Mouse (Mus musculus) hindbrain, embryonic 16.5 days (tissue): ENCODE results near the gene 2210011C24Rik. TPM values are rescaled to one million over a fixed set of nuclear protein-coding genes. Genes with fewer than 3 reads are reported as not detected.
A peak's percentile ranks its signal among the peaks of the same experiment; 100 is the strongest.

Experiments
- ATAC-seq: fragments of 200-750 bp; cut with Nextera tagmentation; 2 replicates; pipeline ENCODE4 v1.8.0; 2017; ENCODE audit warnings: moderate TSS enrichment, moderate library complexity
- H3K27ac ChIP-seq: fragments of 300-500 bp; sonication (generic); 2 replicates; pipeline ENCODE4 v1.5.1; 2014; ENCODE audit warnings: low read depth, mild to moderate bottlenecking, control low read depth, low read length, moderate library complexity
- H3K27me3 ChIP-seq: fragments of 300-500 bp; sonication (generic); replicated peaks from 2 replicates; pipeline ENCODE4 v1.6.1; 2014; ENCODE audit warnings: low read length; ENCODE audit not compliant: control insufficient read depth, insufficient read depth
- H3K36me3 ChIP-seq: fragments of 300-500 bp; sonication (generic); 2 replicates; pipeline ENCODE4 v1.6.1; 2014; ENCODE audit warnings: mild to moderate bottlenecking, low read length, moderate library complexity, mixed read lengths; ENCODE audit not compliant: control insufficient read depth, insufficient read depth
- H3K4me1 ChIP-seq: fragments of 300-500 bp; sonication (generic); 2 replicates; pipeline ENCODE4 v1.6.1; 2014; ENCODE audit warnings: low read depth, low read length; ENCODE audit not compliant: control insufficient read depth, insufficient read depth
- H3K4me2 ChIP-seq: fragments of 300-500 bp; sonication (generic); 2 replicates; pipeline ENCODE4 v1.6.1; 2014; ENCODE audit warnings: mild to moderate bottlenecking, low read length, control low read depth, moderate library complexity
- H3K4me3 ChIP-seq: fragments of 300-500 bp; sonication (generic); 2 replicates; pipeline ENCODE4 v1.5.1; 2014; ENCODE audit warnings: mild to moderate bottlenecking, low read length, control low read depth, moderate library complexity
- H3K9ac ChIP-seq: fragments of 300-500 bp; sonication (generic); 2 replicates; pipeline ENCODE4 v1.6.1; 2014; ENCODE audit warnings: low read depth, mild to moderate bottlenecking, control low read depth, low read length, moderate library complexity
- H3K9me3 ChIP-seq: fragments of 300-500 bp; sonication (generic); 2 replicates; pipeline ENCODE4 v1.6.1; 2014; ENCODE audit warnings: mild to moderate bottlenecking, low read length, moderate library complexity; ENCODE audit not compliant: control insufficient read depth
- WGBS: fragments of 180-500 bp; shearing (Covaris S2); extraction: QIAGEN DNeasy Blood & Tissue Kit; methylation state at CpG from one replicate; pipeline ENCODE4 v1.1.7; 2014; 5-methylcytosine and 5-hydroxymethylcytosine counted together
- polyA plus RNA-seq: library from polyadenylated mRNA; unstranded; fragments of >200 nt; fragmentation: Nextera tagmentation; extraction: Ambion mirVana; gene quantifications from 2 replicates; pipeline ENCODE4 v1.2.1, GENCODE M21; 2015

The 2210011C24Rik gene
- polyA plus RNA-seq, 1 experiment from 2014 or later = 1.1 TPM

- 83% methylated on average over 4 of the region's 4 CpGs for WGBS
- no peak overlapping the region for H3K4me3 ChIP-seq
- no peaks in the 10 kb centered on the region for H3K27me3 ChIP-seq
- H3K9ac ChIP-seq = no peak overlapping the region
- peaks cover 5% of the 10 kb centered on the region for H3K36me3 ChIP-seq
- no peak for ATAC-seq
- peaks cover 33% of the 10 kb centered on the region for H3K4me1 ChIP-seq
- no peaks in the 10 kb centered on the region for H3K9me3 ChIP-seq
- H3K4me2 ChIP-seq = no peak overlapping the region
- H3K27ac ChIP-seq = no peak overlapping the region
These were observed 35.8 kb downstream of the 2210011C24Rik start for GRCm38 (mm10) chr8:83976101-83976630.

- peaks cover 33% of the 10 kb centered on the region for H3K4me1 ChIP-seq
- no peaks in the 10 kb centered on the region for H3K36me3 ChIP-seq
- peak overlapping the region; percentile 30; the same call in 1 of the 2 replicates for H3K9ac ChIP-seq
- peak overlapping the region; percentile 91 for H3K4me2 ChIP-seq
- WGBS = 84% methylated on average over 4 of the region's 4 CpGs
- no peak for ATAC-seq
- no peaks in the 10 kb centered on the region for H3K9me3 ChIP-seq
- H3K4me3 ChIP-seq = no peak overlapping the region
- H3K27me3 ChIP-seq = no peaks in the 10 kb centered on the region
- no peak overlapping the region for H3K27ac ChIP-seq
These were observed 37.5 kb downstream of the 2210011C24Rik start for GRCm38 (mm10) chr8:83974521-83974920.

GRCm38 (mm10) chr8:83973161-83974031 is 38.6 kb downstream of the 2210011C24Rik start:
- Histone ChIP-seq H3K4me3 (peak overlapping the region; percentile 93), H3K27ac (peak overlapping the region; percentile 86), H3K4me1 (peaks cover 33% of the 10 kb centered on the region), H3K9ac (peak overlapping the region; percentile 92), H3K9me3 (no peaks in the 10 kb centered on the region), H3K36me3 (no peaks in the 10 kb centered on the region), H3K4me2 (peak overlapping the region; percentile 91), H3K27me3 (no peaks in the 10 kb centered on the region)
- peak; percentile 27 for ATAC-seq
- WGBS = 3% methylated on average over 27 of the region's 37 CpGs

- no peaks in the 10 kb centered on the region for H3K9me3 ChIP-seq
- peak within 1 kb of the TSS; percentile 91 for H3K4me2 ChIP-seq
- H3K4me3 ChIP-seq = peak within 1 kb of the TSS; percentile 93
- H3K27ac ChIP-seq = peak within 1 kb of the TSS; percentile 88
- WGBS = under 1% methylated on average over 57 of the region's 94 CpGs
- no peaks in the 10 kb centered on the region for H3K27me3 ChIP-seq
- H3K9ac ChIP-seq = peak within 1 kb of the TSS; percentile 92
- peak; percentile 100 for ATAC-seq
- peaks cover 25% of the 10 kb centered on the region for H3K4me1 ChIP-seq
- no peaks in the 10 kb centered on the region for H3K36me3 ChIP-seq
These were observed 39.5 kb downstream of the 2210011C24Rik start, which contains the start of gene Prkaca for GRCm38 (mm10) chr8:83972150-83973120. Gene Prkaca, plus strand, starts transcription at chr8:83972993.

- peaks cover 17% of the 10 kb centered on the region for H3K4me1 ChIP-seq
- H3K27me3 ChIP-seq = no peaks in the 10 kb centered on the region
- H3K9me3 ChIP-seq = no peaks in the 10 kb centered on the region
- no peak overlapping the region; the same call in 1 of the 2 replicates for H3K27ac ChIP-seq
- H3K4me3 ChIP-seq = peak overlapping the region; percentile 93
- peak overlapping the region; percentile 88 for H3K9ac ChIP-seq
- 76% methylated on average over 6 of the region's 6 CpGs for WGBS
- H3K36me3 ChIP-seq = no peaks in the 10 kb centered on the region
- H3K4me2 ChIP-seq = peak overlapping the region; percentile 76
- no peak for ATAC-seq
These were observed 40.3 kb downstream of the 2210011C24Rik start for GRCm38 (mm10) chr8:83971661-83972060.

GRCm38 (mm10) chr8:83971121-83971520 is 40.9 kb downstream of the 2210011C24Rik start:
- H3K4me2 ChIP-seq = no peak overlapping the region
- H3K36me3 ChIP-seq = no peaks in the 10 kb centered on the region
- H3K9ac ChIP-seq = no peak overlapping the region
- H3K4me3 ChIP-seq = no peak overlapping the region
- 88% methylated on average over 4 of the region's 4 CpGs for WGBS
- no peaks in the 10 kb centered on the region for H3K9me3 ChIP-seq
- H3K27me3 ChIP-seq = no peaks in the 10 kb centered on the region
- ATAC-seq = no peak
- no peak overlapping the region for H3K27ac ChIP-seq
- peaks cover 16% of the 10 kb centered on the region for H3K4me1 ChIP-seq

GRCm38 (mm10) chr8:83967701-83968100 is 44.3 kb downstream of the 2210011C24Rik start:
- no peak overlapping the region for H3K27ac ChIP-seq
- no peaks in the 10 kb centered on the region for H3K9me3 ChIP-seq
- H3K36me3 ChIP-seq = no peaks in the 10 kb centered on the region
- peaks cover 5% of the 10 kb centered on the region for H3K4me1 ChIP-seq
- no peak overlapping the region for H3K4me3 ChIP-seq
- H3K27me3 ChIP-seq = no peaks in the 10 kb centered on the region
- H3K9ac ChIP-seq = no peak overlapping the region
- H3K4me2 ChIP-seq = no peak overlapping the region
- WGBS = 96% methylated on average over 7 of the region's 7 CpGs
- no peak for ATAC-seq

GRCm38 (mm10) chr8:83964015-83964765 is 47.8 kb downstream of the 2210011C24Rik start:
- H3K9ac ChIP-seq = no peak overlapping the region
- ATAC-seq = no peak
- WGBS = 88% methylated on average over 5 of the region's 5 CpGs

More at GRCm38 (mm10) chr8:83964015-83964765, 47.8 kb downstream of the 2210011C24Rik start:
- Histone ChIP-seq H3K27me3 (no peaks in the 10 kb centered on the region), H3K27ac (no peak overlapping the region), H3K36me3 (no peaks in the 10 kb centered on the region), H3K4me1 (no peaks in the 10 kb centered on the region), H3K9me3 (no peaks in the 10 kb centered on the region), H3K4me2 (no peak overlapping the region), H3K4me3 (no peak overlapping the region)
